ENCODE assay signal across 23 mouse cellular contexts in the genomic region with DNA sequence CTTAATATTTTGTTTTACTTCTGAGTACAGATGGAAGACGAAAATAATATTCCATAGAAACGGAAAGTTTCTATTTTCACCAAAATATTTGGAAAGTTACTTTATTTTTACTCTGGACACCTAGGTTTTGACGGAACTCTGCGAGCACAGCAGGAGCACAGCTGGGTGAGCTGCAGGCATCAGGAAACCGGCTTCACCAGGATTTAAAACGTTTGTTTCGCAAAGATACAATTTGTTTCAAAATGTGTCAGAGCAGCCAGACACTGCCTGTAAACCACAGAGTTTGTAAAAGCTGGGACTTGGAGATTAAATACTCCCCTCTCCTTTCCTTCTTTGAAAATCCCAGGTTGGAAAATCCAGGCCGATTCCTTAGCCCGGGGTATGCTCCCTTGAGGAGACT. TPM values are rescaled to one million over a fixed set of nuclear protein-coding genes. Genes with fewer than 3 reads are reported as not detected.
"Had no signal": no experiment of that assay in that cellular context is flagged by ENCODE, and none has a peak within 500 bp of the region (broad histone marks: within the 10 kb centered on the region; RNA-seq: fewer than 3 reads in every experiment).

No protein-coding gene starts in this region.

- H3K36me3 ChIP-seq: liver, embryonic 15.5 days; neural tube, embryonic 13.5 days; neural tube, embryonic 15.5 days had no signal

- H3K9me3 ChIP-seq: liver, embryonic 13.5 days; liver, embryonic 15.5 days had no signal

- H3K27me3 ChIP-seq: liver, embryonic 15.5 days; midbrain, embryonic 12.5 days; neural tube, embryonic 13.5 days; neural tube, embryonic 15.5 days had no signal

- DNase-seq: liver, embryonic 13.5 days; liver, postnatal 0 days; lung, embryonic 14.5 days; lung, postnatal 10 days; lung, postnatal 4 days; midbrain, embryonic 14.5 days; retina, postnatal 1 day; right cerebral cortex, adult 18-20 months; right cerebral cortex, postnatal 25 days; right cerebral cortex, postnatal 4 days; spleen, adult 18-20 months; thymus, adult 18-20 months; thymus, postnatal 14 days; thymus, postnatal 36 days had no signal

- H3K4me1 ChIP-seq: liver, embryonic 13.5 days; liver, embryonic 15.5 days; midbrain, embryonic 10.5 days; midbrain, embryonic 12.5 days; neural tube, embryonic 13.5 days; neural tube, embryonic 15.5 days had no signal

- H3K9ac ChIP-seq: liver, embryonic 13.5 days; liver, embryonic 15.5 days; liver, postnatal 0 days; lung, embryonic 14.5 days; midbrain, embryonic 12.5 days; neural tube, embryonic 13.5 days; neural tube, embryonic 15.5 days had no signal

- H3K27ac ChIP-seq: liver, embryonic 13.5 days; liver, embryonic 15.5 days; midbrain, embryonic 10.5 days; midbrain, embryonic 12.5 days; neural tube, embryonic 13.5 days; neural tube, embryonic 15.5 days had no signal

- H3K4me2 ChIP-seq: liver, embryonic 13.5 days; liver, embryonic 15.5 days; lung, embryonic 14.5 days; midbrain, embryonic 12.5 days; neural tube, embryonic 13.5 days; neural tube, embryonic 15.5 days had no signal

- ATAC-seq: liver, postnatal 0 days; midbrain, embryonic 16.5 days had no signal

- H3K4me3 ChIP-seq: liver, embryonic 13.5 days; liver, embryonic 15.5 days; midbrain, embryonic 10.5 days; midbrain, embryonic 12.5 days; myocyte; neural tube, embryonic 13.5 days; neural tube, embryonic 15.5 days had no signal

RNA-seq across cellular contexts. Expression of a gene that starts 53.9 kb away (rescaled TPM):
- total RNA-seq: megakaryocyte, adult 5-6 weeks; megakaryocyte-erythroid progenitor cell, adult 5-6 weeks had no signal
